Mouse (Mus musculus) lung, adult 2 months (tissue): ENCODE measurements around the gene Gpr182. TPM values are rescaled to one million over a fixed set of nuclear protein-coding genes. Genes with fewer than 3 reads are reported as not detected.

Experiments used
- DNase-seq: peaks from one replicate; pipeline ENCODE4 v3.0.0; 2022
- H3K4me1 ChIP-seq: fragments of 200-500 bp; 2 replicates; pipeline ENCODE4 v1.6.1; 2011; ENCODE audit warnings: low read length; ENCODE audit not compliant: control insufficient read depth, insufficient read depth
- H3K4me3 ChIP-seq: fragments of 200-500 bp; replicated peaks from 2 replicates; pipeline ENCODE3; 2011; ENCODE audit warnings: low read depth, mild to moderate bottlenecking, control low read depth, low read length; ENCODE audit errors: extremely low read depth
- CTCF ChIP-seq: fragments of 200-500 bp; IDR thresholded peaks from 2 replicates; pipeline ENCODE4 v1.5.1; 2011; ENCODE audit warnings: mild to moderate bottlenecking, low read length, control low read depth; ENCODE audit not compliant: insufficient read depth
- POLR2A ChIP-seq: fragments of 200-500 bp; IDR thresholded peaks from 2 replicates; pipeline ENCODE4 v1.6.1; 2011; ENCODE audit warnings: low read depth, mild to moderate bottlenecking, control low read depth, low read length, borderline replicate concordance; ENCODE audit errors: extremely low read depth
- WGBS: fragments of 180-500 bp; shearing (Covaris S2); methylation state at CpG from one replicate; pipeline ENCODE4 v1.1.7; 2018; 5-methylcytosine and 5-hydroxymethylcytosine counted together
- polyA plus RNA-seq: library from polyadenylated mRNA; depleted of rRNA; stranded (reverse); fragments of >200 nt; gene quantifications from 2 replicates; pipeline ENCODE4 v1.2.3, GENCODE M21; 2012

Gene Gpr182
- polyA plus RNA-seq, 1 experiment = 31.1 TPM

GRCm38 (mm10) chr10:127739083-127739660 is 12.4 kb downstream of the Gpr182 start, which contains the start of gene Zbtb39:
TSS of gene Zbtb39 (plus strand) at chr10:127739538.
- 0 out of 2 replicates have a peak, but pooled peaks have one; percentile 3 for TF ChIP-seq CTCF
- no peak for TF ChIP-seq POLR2A
- DNase-seq = peak; percentile 75
- 2% methylated on average over 32 of the region's 61 CpGs for WGBS
- H3K4me1 ChIP-seq = peaks cover 21% of the 10 kb centered on the region
- peak within 1 kb of the TSS; percentile 78 for H3K4me3 ChIP-seq

- peaks cover 21% of the 10 kb centered on the region for H3K4me1 ChIP-seq
- 33% methylated on average over 13 of the region's 13 CpGs for WGBS
- no peak overlapping the region for H3K4me3 ChIP-seq
- peak; percentile 42 for DNase-seq
- TF ChIP-seq CTCF = peak; percentile 45
- no peak for TF ChIP-seq POLR2A
These were observed 13.2 kb downstream of the Gpr182 start for GRCm38 (mm10) chr10:127738151-127738882.

- 42% methylated on average over 2 of the region's 2 CpGs for WGBS
- Histone ChIP-seq H3K4me3 (no peak overlapping the region), H3K4me1 (peaks cover 21% of the 10 kb centered on the region)
- TF ChIP-seq POLR2A (no peak), CTCF (no peak)
- no peak for DNase-seq
These were observed 14.0 kb downstream of the Gpr182 start for GRCm38 (mm10) chr10:127737552-127737951.

- WGBS = 30% methylated on average over 4 of the region's 4 CpGs
These were observed 14.6 kb downstream of the Gpr182 start for GRCm38 (mm10) chr10:127736916-127737315.

GRCm38 (mm10) chr10:127736266-127736665 is 15.3 kb downstream of the Gpr182 start:
- no peak for DNase-seq
- 65% methylated on average over 2 of the region's 2 CpGs for WGBS
- Histone ChIP-seq H3K4me3 (no peak overlapping the region), H3K4me1 (peaks cover 21% of the 10 kb centered on the region)
- TF ChIP-seq POLR2A = no peak
- no peak for TF ChIP-seq CTCF

More at GRCm38 (mm10) chr10:127736916-127737315, 14.6 kb downstream of the Gpr182 start:
- no peak for DNase-seq
- Histone ChIP-seq H3K4me3 (no peak overlapping the region), H3K4me1 (peaks cover 21% of the 10 kb centered on the region)
- no peak for TF ChIP-seq POLR2A
- no peak for TF ChIP-seq CTCF

- DNase-seq = no peak
- no peak overlapping the region for H3K4me3 ChIP-seq
- peaks cover 19% of the 10 kb centered on the region for H3K4me1 ChIP-seq
- peak; percentile 51; the same call in 1 of the 2 replicates for TF ChIP-seq CTCF
- TF ChIP-seq POLR2A = no peak
- WGBS = 34% methylated on average over 5 of the region's 5 CpGs
These were observed 17.1 kb downstream of the Gpr182 start for GRCm38 (mm10) chr10:127734434-127734833.

- DNase-seq = no peak
- WGBS = 24% methylated on average over 5 of the region's 5 CpGs
- TF ChIP-seq POLR2A (no peak), CTCF (no peak)
- Histone ChIP-seq H3K4me3 (no peak overlapping the region), H3K4me1 (peaks cover under 1% of the 10 kb centered on the region; the same call in 1 of the 2 replicates)
These were observed 20.1 kb downstream of the Gpr182 start for GRCm38 (mm10) chr10:127731397-127731796.

GRCm38 (mm10) chr10:127730933-127731310 is 20.6 kb downstream of the Gpr182 start:
- no peak overlapping the region for H3K4me3 ChIP-seq
- no peak for DNase-seq
- no peaks in the 10 kb centered on the region for H3K4me1 ChIP-seq
- TF ChIP-seq CTCF (no peak), POLR2A (no peak)
- 56% methylated on average over 9 of the region's 9 CpGs for WGBS

GRCm38 (mm10) chr10:127730285-127730932 is 21.1 kb downstream of the Gpr182 start:
- TF ChIP-seq CTCF (no peak), POLR2A (no peak)
- 63% methylated on average over 11 of the region's 11 CpGs for WGBS
- Histone ChIP-seq H3K4me1 (no peaks in the 10 kb centered on the region), H3K4me3 (no peak overlapping the region)
- DNase-seq = no peak

- Histone ChIP-seq H3K4me3 (no peak overlapping the region), H3K4me1 (no peaks in the 10 kb centered on the region)
- 73% methylated on average over 8 of the region's 8 CpGs for WGBS
- no peak for TF ChIP-seq CTCF
- no peak for TF ChIP-seq POLR2A
- no peak for DNase-seq
These were observed 23.1 kb downstream of the Gpr182 start for GRCm38 (mm10) chr10:127728437-127728836.
